Mouse (Mus musculus) megakaryocyte, adult 5-6 weeks (primary cell): ENCODE data around the gene Lin37. TPM values are rescaled to one million over a fixed set of nuclear protein-coding genes. Genes with fewer than 3 reads are reported as not detected.

Source experiments
- ATAC-seq: 2 replicates; pipeline ENCODE4 v1.8.0; 2016; ENCODE audit warnings: mild to moderate bottlenecking, inconsistent platforms; ENCODE audit not compliant: poor library complexity, severe bottlenecking
- total RNA-seq, 2 experiments: library from RNA; stranded (forward) in 1 of 2; stranded (reverse) in 1 of 2; fragments of 153-499, 151-499 nt in 1 of 2; fragments of 221-1000, 200-1000 nt in 1 of 2; gene quantifications; 2 replicates each; pipeline versions ENCODE4 v1.2.3 to v1.2.4; 2015 to 2017

Gene Lin37
- total RNA-seq (2015): 54.7 and 64.1 TPM in 2 replicates
- 13.0 and 22.4 TPM in 2 replicates for total RNA-seq (2017)

GRCm38 (mm10) chr7:30559443-30559954 is at the start of gene Lin37:
Gene Lin37, minus strand, starts transcription at chr7:30559838.
- peak; percentile 83 for ATAC-seq

DNA sequence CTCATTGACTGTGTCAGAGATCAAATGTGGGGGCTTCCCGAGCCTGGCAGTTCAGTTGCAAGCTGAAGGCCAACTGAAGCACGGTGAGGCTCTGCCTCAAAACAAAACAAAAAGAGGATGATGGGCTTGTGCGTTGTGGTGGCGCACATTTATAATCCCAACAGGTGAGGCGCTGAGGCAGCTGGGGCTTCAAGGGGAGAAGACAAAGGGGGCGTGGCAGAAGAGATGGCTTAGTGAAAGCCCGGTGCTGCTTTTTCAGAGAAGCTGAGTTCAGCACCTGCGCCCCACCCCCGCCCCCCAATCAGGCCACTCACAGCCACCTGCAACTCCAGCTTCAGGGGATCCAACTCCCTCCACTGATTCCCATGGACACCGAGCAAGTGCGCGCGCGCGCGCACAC is 48.8 kb upstream of the Lin37 start:
- ATAC-seq: no peak

GRCm38 (mm10) chr7:30607706-30608309 is 48.2 kb upstream of the Lin37 start:
- ATAC-seq: peak; percentile 88

DNA sequence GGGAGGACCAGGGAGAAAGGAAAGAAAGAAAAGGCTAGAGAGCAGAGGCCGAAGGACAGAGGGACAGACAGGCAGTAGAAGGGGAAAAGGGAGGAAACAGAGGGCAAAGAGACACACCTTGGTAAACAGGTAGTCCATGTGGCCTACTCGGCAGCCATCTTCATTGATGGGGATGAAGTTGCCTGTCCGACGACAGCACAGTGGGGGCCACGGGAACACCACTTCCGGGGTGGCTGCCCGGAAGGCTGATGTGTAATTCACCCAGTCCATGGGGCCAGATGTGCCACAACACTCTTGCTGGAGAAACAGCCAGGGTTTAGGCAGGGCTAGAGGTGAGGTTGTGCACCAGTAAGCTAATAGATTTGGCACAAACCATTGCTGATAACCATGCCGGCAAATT is 45.3 kb upstream of the Lin37 start:
- no peak for ATAC-seq

DNA sequence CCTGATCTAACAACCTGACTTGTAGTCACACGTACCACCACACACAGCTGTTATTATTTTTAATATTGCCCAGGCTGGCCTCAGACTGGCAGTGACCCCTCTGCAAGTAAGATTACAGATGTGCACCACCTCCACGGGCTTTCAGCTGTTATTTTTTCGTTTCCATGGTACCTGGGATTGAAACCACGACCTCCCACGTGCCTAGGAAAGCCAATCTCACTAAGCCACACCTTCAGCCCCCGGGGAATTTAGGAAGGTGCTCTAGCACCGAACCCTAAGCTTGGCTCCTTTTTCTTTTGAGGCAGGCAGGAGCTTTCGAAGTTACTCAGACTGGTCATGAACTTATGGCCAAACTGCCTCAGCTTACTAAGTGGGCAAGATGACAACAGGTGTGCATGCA is 44.8 kb upstream of the Lin37 start:
- no peak for ATAC-seq

GRCm38 (mm10) chr7:30602583-30602982 is 42.9 kb upstream of the Lin37 start:
- no peak for ATAC-seq

- ATAC-seq: no peak
These were observed 41.0 kb upstream of the Lin37 start for GRCm38 (mm10) chr7:30600651-30601050.

DNA sequence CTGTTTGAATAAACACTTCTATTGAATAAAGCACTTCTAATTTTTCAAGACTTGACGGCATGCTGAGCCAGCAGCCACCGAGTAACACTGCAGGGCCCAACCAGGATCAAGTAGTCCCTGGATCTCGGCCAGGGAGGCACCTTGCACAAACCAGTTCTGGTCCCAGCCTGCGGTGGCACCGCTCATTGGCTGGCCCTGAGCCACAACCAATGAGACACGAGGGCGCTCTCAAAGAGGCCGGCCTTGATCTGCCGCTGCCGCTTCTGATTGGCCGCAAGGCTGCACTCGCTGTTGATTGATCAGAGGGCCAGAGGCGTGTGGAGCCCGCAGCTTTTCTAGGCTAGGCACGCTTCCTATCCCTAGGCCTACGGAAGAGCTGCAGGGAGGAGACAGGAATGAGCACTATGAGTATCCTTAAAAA is 40.3 kb upstream of the Lin37 start:
- peak; percentile 97 for ATAC-seq

GRCm38 (mm10) chr7:30598786-30599185 is 39.1 kb upstream of the Lin37 start, which contains the start of gene Zbtb32:
Gene Zbtb32, minus strand, starts transcription at chr7:30598909.
- ATAC-seq: no peak

DNA sequence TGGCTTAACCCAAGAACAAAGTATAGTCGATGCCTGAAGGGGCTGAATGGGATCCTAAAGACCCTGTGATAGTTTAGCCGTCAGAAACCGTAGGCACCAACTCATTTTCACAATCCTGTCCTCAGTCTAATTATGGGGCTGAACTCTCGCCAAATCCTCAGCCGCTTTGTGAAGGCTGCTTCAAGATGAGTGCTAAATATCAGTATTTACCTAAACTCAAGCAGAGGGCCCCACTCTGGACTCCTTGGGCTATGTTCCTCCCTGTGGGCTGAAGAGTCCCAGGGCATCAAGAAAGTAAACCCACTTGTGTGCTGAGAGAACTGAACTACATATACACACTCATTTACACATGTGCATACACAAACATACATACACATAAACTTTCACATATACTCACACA is 37.2 kb upstream of the Lin37 start:
- no peak for ATAC-seq

DNA sequence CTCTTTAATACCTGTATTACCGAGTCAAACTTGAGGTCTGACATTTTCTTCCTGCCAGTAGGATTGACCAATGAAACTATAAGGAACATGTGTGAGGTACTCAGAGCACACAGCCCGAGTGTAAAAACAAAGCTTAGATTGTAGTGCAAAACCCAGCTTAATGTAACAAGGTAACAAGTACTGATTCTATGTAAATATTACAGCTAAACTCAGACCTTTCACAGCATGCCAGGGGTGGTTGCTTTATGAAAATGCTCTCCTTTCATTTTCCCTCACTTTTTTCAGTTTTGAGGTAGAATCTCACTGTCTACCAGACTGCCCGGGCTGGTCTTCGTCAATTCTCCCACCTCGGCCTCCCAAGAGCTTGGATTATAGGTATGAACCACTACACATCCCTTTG is 36.5 kb upstream of the Lin37 start:
- no peak for ATAC-seq

DNA sequence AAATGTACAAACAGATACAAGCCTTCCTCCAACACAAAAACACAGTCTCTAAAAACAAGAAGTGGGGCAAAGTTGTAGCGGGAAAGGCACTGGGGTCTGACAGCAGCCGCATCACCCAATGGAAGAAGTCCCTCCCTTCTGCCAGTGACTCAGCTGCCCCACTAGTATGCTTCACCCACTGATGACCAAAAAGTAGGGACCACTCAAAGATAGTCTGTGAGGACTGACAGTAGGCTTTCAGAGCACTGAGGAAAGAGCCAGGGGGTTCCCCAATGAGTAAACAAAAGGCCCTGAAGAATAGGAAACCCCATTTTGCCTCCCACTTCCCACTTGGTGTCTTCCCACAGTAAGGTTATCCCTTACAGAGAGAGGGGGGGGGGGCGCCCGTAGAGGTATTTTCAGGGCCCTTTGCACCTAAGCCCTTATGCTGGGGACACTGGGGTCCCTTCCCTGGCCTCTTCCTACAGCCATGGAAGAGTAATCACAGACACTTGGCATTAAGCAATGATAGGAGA is 34.9 kb upstream of the Lin37 start:
- peak; percentile 25; the same call in 1 of the 2 replicates for ATAC-seq

DNA sequence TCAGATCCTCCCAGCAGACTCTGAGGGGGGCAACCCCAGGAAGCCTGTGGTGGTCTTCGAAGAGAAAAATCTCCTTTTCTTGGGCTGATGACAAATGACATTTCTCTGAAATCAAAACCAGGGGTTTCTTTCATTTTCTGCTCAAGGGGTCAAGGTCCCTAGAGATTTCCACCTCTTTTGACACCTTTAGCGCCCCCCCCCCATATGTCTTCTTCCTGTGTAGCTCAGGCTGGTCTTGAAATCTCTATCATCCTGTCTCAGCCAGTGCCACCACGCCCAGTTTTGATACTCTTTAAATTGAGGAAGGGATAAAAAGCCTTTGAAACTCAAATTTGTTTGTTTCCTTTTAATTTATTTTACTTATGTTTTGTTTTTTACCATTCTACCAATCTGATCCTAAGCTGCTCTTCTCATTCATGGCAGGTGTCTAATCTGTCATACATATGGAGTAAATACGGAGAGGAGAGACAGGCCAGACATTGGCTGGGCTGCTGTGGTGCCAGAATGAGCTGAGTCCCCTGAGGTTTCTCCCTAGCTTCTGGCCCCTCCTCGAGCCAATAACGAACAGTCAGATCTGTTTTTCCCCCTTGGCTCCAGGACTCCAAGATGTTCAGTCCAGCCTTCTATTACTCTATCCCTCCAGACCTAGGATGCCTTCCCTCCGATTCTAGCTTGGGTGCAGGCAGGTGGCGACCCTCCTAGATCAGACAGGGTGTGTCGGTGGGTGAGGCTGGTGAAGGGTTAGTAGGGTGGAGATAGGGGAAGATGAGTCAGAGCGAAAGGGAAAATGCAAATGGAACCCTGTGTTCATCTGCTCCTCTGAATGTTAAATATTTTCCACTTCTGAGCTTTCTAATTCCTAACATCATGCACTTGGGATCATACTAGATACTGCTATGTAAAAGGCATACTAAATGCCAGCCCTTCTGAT is 34.2 kb upstream of the Lin37 start:
- ATAC-seq: no peak

GRCm38 (mm10) chr7:30592772-30593423 is 33.3 kb upstream of the Lin37 start:
- ATAC-seq: no peak

GRCm38 (mm10) chr7:30591605-30591951 is 31.9 kb upstream of the Lin37 start:
- ATAC-seq: no peak

GRCm38 (mm10) chr7:30590927-30591604 is 31.4 kb upstream of the Lin37 start:
- no peak for ATAC-seq

DNA sequence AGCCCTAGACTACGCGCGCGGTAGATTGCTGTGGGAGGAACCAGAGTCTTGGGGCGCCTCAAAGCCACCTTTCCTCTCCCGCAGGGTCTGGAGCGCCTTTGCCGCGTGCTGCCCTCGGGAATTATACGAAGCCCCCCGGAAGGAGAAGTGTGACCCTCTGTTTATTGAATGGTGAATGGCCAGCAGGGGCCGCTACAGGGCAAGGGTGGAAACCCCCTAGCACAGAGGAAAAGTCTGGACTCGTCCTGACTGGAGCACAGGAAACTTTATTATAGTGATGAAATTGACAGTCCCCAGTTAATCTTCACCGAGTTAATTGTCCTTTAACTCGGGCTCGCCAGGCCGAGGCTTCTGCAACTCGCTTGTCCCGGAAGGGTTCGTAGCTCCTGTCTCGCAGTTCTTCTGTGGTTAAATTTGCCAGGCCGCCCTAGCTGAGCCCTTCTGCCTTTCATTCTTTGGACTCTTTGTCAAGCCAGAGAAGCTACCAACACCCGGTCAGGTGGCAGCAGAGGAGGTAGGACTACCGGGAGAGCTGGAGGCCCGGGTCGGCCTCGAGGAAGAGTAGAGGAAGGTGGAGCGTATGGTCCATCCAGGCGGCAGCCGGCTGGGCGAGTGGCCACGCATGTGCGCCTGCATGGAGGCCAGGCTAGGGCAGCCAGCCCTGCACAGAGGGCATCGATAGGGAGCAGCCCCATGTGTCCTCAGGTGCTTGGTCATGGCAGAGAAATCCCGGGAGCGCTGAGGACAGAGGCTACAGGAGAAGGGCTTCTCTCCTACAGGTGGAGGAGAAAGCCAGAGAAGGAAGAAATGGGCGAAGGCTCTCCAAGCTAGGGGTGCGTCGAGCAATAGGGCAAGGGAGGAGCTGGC is 30.0 kb upstream of the Lin37 start:
- peak; percentile 51 for ATAC-seq

GRCm38 (mm10) chr7:30588676-30589434 is 29.2 kb upstream of the Lin37 start, which contains the start of gene Kmt2b:
Gene Kmt2b, minus strand, starts transcription at chr7:30588726.
- ATAC-seq: peak; percentile 90
